Mouse (Mus musculus): ENCODE measurements around the gene Dennd2d. TPM values are rescaled to one million over a fixed set of nuclear protein-coding genes. Genes with fewer than 3 reads are reported as not detected.

Gene Dennd2d
- polyA plus RNA-seq, 1 experiment from 2014 or later: 3.3 TPM

DNA sequence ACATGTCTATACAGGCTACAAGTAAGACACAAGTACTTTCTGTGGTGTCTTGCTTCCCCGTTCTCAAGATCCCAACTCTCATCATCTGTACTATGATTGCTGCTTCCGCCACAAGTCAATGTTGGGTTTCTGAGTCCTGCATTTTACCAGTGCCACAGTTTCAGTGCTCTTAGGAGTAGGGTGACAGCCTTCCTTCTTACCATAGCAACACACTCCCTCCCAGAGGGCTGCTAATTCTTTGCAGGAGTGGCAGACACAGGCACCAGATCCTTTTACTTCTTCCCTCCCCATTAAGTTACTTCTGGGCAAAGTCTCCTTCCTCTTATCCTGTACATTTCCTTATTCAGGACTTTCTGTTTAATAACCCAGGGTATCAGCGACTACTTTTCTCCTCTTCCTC, 2.7 kb downstream of the Dennd2d start:
- DNase-seq (ENCODE audit: low spot score): no peak
- 82% methylated on average over 3 of the region's 3 CpGs for WGBS
- Histone ChIP-seq H3K27ac (no peak overlapping the region), H3K27me3 (ENCODE audit: insufficient read depth, poor library complexity, severe bottlenecking) (no peaks in the 10 kb centered on the region), H3K4me3 (no peak overlapping the region), H3K9me3 (no peaks in the 10 kb centered on the region), H3K36me3 (no peaks in the 10 kb centered on the region), H3K4me1 (peaks cover 13% of the 10 kb centered on the region; the same call in 1 of the 2 replicates)

GRCm38 (mm10) chr3:106485810-106486209, 3.6 kb downstream of the Dennd2d start:
- no peak overlapping the region for H3K27ac ChIP-seq
- no peak for DNase-seq (ENCODE audit: low spot score)
- 74% methylated on average over 5 of the region's 5 CpGs for WGBS
- no peak overlapping the region for H3K4me3 ChIP-seq
- H3K27me3 ChIP-seq (ENCODE audit: insufficient read depth, poor library complexity, severe bottlenecking): no peaks in the 10 kb centered on the region
- peaks cover 13% of the 10 kb centered on the region; the same call in 1 of the 2 replicates for H3K4me1 ChIP-seq
- no peaks in the 10 kb centered on the region for H3K9me3 ChIP-seq
- H3K36me3 ChIP-seq: no peaks in the 10 kb centered on the region

DNA sequence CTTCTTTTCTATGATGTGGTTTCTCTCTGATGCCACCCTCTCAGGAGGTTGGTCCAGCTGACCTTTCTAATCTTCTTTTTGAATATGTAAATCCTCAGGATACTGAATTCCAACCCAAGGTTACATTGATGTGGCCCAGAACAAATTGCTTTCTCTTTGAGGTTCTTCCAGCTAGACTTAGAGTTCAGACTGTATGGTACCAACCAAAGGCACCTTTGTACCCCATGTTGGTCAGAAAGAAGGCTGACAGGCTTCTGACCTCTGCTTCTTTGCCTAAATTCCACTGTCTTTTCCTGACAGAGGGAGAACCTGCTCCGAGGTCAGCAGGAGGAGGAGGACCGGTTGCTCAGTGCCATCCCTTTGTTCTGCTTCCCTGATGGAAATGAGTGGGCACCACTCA, 5.3 kb downstream of the Dennd2d start:
- Histone ChIP-seq H3K4me3 (no peak overlapping the region), H3K27ac (no peak overlapping the region), H3K27me3 (ENCODE audit: insufficient read depth, poor library complexity, severe bottlenecking) (no peaks in the 10 kb centered on the region), H3K9me3 (no peaks in the 10 kb centered on the region), H3K4me1 (peaks cover 9% of the 10 kb centered on the region; the same call in 1 of the 2 replicates), H3K36me3 (no peaks in the 10 kb centered on the region)
- no peak for DNase-seq (ENCODE audit: low spot score)
- WGBS: 85% methylated on average over 2 of the region's 2 CpGs

GRCm38 (mm10) chr3:106490239-106490638, 8.0 kb downstream of the Dennd2d start:
- Histone ChIP-seq H3K27ac (no peak overlapping the region), H3K36me3 (no peaks in the 10 kb centered on the region), H3K9me3 (no peaks in the 10 kb centered on the region), H3K4me3 (no peak overlapping the region), H3K27me3 (ENCODE audit: insufficient read depth, poor library complexity, severe bottlenecking) (no peaks in the 10 kb centered on the region), H3K4me1 (peaks cover 7% of the 10 kb centered on the region; the same call in 1 of the 2 replicates)
- WGBS: 78% methylated on average over 4 of the region's 4 CpGs
- DNase-seq (ENCODE audit: low spot score): no peak

GRCm38 (mm10) chr3:106492723-106493122, 10.5 kb downstream of the Dennd2d start:
- Histone ChIP-seq H3K4me3 (no peak overlapping the region), H3K9me3 (no peaks in the 10 kb centered on the region), H3K27me3 (ENCODE audit: insufficient read depth, poor library complexity, severe bottlenecking) (no peaks in the 10 kb centered on the region), H3K4me1 (peaks cover 7% of the 10 kb centered on the region; the same call in 1 of the 2 replicates), H3K27ac (no peak overlapping the region), H3K36me3 (no peaks in the 10 kb centered on the region)
- DNase-seq (ENCODE audit: low spot score): no peak
- WGBS: 66% methylated on average over 1 of the region's 1 CpGs

DNA sequence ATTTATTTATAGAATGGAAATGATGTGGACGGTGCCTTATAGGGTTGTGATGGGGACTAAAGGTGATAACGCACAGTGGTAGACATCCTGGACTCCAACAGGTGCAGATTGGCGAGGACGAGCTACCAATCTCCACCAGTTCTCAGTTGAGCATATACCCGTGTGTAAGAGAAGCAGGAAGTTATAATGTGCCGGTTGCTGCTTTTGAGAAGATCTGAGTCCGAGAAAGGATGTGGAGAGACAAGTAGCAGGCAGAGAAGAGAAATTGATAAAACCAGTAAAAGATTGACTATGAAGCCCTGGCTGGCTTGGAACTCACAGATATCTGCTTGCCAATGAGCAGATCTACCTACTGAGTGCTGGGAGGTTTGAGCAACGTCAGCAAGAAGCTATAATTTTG, 11.0 kb downstream of the Dennd2d start:
- 81% methylated on average over 8 of the region's 8 CpGs for WGBS
- no peak for DNase-seq (ENCODE audit: low spot score)
- Histone ChIP-seq H3K27ac (no peak overlapping the region), H3K36me3 (no peaks in the 10 kb centered on the region), H3K4me3 (no peak overlapping the region), H3K4me1 (peaks cover 7% of the 10 kb centered on the region; the same call in 1 of the 2 replicates), H3K9me3 (no peaks in the 10 kb centered on the region), H3K27me3 (ENCODE audit: insufficient read depth, poor library complexity, severe bottlenecking) (no peaks in the 10 kb centered on the region)

DNA sequence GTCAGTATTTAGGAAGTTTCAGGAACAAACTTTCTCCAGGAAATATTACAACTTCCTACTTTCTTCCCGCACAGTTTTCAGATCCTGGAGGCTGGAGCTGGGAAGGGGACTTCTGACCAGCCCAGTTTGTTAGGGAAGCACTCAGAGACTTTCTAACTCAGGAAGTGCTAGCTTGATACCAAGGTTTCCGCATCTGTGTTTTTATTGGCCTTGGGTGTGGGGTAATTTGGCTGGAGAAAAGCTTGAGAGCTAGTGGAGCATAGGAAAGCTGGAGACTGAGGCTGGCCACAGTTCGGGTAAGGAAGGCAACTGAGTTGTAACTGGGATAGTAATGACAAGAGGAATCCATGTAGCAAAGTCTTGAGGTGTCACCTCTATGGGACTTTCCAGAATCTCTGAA, 11.7 kb downstream of the Dennd2d start:
- Histone ChIP-seq H3K9me3 (no peaks in the 10 kb centered on the region), H3K4me1 (peaks cover 7% of the 10 kb centered on the region; the same call in 1 of the 2 replicates), H3K36me3 (no peaks in the 10 kb centered on the region), H3K27me3 (ENCODE audit: insufficient read depth, poor library complexity, severe bottlenecking) (no peaks in the 10 kb centered on the region), H3K4me3 (no peak overlapping the region), H3K27ac (no peak overlapping the region)
- WGBS: 54% methylated on average over 3 of the region's 3 CpGs
- DNase-seq (ENCODE audit: low spot score): no peak

DNA sequence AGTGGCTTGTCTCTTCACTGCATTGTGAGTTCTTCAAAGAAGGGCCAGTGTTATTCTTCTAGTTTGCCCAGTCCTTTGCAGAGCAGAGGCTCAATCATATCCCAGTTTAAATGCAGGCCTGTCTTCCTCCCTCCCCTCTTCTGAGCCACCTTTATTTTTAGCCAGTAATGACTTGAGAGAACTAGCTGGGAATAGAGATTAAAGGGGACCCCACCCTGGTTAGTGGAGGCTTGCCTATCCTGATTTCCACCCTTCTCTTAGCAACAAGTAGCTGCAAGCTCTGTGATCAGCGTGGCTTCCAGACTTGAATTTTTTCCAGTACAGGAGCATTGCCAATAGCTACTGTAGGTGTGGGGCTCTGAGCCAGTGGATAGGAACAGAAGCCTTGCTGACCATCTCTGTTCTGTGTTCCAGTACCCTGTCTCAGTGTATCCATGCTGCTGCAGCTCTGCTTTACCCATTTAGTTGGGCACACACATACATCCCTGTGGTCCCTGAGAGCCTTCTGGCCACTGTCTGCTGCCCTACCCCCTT, 12.3 kb downstream of the Dennd2d start:
- Histone ChIP-seq H3K4me1 (peaks cover 7% of the 10 kb centered on the region; the same call in 1 of the 2 replicates), H3K27me3 (ENCODE audit: insufficient read depth, poor library complexity, severe bottlenecking) (no peaks in the 10 kb centered on the region), H3K36me3 (no peaks in the 10 kb centered on the region), H3K27ac (no peak overlapping the region), H3K9me3 (no peaks in the 10 kb centered on the region), H3K4me3 (no peak overlapping the region)
- 63% methylated on average over 1 of the region's 1 CpGs for WGBS
- no peak for DNase-seq (ENCODE audit: low spot score)

DNA sequence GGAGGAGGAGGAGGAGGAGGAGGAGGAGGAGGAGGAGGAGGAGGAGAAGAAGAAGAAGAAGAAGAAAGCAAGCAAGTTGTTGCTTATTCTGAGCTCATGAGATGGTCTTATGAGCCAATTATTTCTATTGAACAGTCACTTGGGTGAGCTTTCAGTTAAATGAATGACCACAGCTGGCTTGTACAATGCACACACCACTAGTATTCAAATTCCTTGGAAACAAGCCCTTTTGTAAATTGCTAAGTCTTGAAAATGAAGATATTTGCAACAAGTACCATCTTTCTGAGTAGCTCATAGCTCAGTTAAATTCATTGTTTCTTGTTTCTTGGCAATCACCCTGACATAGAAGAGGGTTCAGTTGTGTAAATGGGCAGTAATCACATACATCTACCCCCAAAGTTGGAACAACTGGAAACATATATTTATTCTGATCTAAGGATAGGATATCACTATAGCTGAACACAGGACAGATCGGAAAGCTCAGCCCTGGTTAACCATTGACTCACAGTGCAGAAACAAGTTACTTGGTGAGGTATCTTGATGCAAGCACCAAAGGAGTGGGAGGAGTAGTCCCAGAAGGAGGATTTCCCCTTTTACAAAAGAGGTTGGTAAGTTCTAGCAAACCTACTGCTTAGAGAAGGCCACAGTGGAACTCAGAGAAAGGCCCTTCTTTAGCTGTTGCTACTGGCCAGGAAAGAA, 13.3 kb downstream of the Dennd2d start:
- 87% methylated on average over 1 of the region's 1 CpGs for WGBS
- no peaks in the 10 kb centered on the region for H3K27me3 ChIP-seq (ENCODE audit: insufficient read depth, poor library complexity, severe bottlenecking)
- H3K27ac ChIP-seq: peak overlapping the region; percentile 36; the same call in 1 of the 2 replicates
- H3K36me3 ChIP-seq: peaks cover 4% of the 10 kb centered on the region; the same call in 1 of the 2 replicates
- peaks cover 7% of the 10 kb centered on the region; the same call in 1 of the 2 replicates for H3K4me1 ChIP-seq
- no peaks in the 10 kb centered on the region for H3K9me3 ChIP-seq
- H3K4me3 ChIP-seq: no peak overlapping the region
- DNase-seq (ENCODE audit: low spot score): no peak

DNA sequence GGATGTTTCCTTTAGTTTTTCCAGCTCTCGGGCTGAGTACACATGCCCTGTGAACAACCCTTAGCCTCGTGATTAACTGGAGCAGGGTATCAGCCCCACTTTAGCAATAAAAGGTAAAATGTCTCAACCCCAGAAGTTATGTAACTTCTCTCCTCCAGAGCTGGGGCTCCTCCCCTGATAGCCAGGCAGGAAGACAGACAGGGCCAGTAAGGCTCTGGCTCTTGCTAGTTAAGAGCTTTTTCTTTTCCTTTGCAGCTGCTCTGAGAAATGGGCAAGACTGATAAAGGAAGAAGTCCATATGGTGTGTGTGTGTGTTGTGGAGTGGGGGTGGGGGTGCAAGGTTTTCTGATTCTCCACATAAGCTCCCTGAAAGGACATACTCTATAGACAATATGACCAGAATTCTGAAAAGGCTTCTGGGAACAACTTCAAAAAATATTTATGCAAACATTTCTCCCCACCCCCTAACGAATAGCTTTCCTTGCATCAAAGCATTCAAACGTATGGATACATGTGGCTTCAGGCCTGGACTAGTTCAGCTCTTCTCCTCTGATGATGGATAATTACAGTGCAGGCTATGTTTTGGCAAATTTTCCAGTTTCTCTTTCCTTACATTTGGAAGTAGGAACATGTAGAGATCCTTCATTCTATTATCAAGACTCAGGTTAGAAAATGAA, 14.0 kb downstream of the Dennd2d start:
- 57% methylated on average over 4 of the region's 4 CpGs for WGBS
- Histone ChIP-seq H3K4me3 (no peak overlapping the region), H3K36me3 (peaks cover 4% of the 10 kb centered on the region; the same call in 1 of the 2 replicates), H3K27ac (peak overlapping the region; percentile 36; the same call in 1 of the 2 replicates), H3K27me3 (ENCODE audit: insufficient read depth, poor library complexity, severe bottlenecking) (no peaks in the 10 kb centered on the region), H3K9me3 (no peaks in the 10 kb centered on the region), H3K4me1 (peaks cover 7% of the 10 kb centered on the region; the same call in 1 of the 2 replicates)
- no peak for DNase-seq (ENCODE audit: low spot score)

DNA sequence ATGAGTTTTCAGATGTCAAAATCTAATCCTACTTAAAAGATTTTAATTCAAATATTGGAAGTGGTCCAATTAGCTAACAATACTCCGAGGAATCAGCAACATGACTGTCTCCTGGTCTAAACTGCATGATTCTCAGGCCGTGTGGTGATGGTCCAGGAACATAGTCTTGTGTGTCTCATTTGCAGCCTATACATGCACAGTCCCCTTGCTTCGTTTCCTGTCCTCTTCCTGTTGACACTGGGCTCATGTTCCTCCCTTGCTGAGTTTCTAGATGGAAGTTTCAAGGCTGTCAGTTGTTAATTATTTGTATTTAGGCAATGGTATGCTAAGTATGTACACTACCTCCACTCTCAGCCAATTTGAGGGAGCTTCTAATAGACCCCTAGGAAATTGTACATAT, 14.8 kb downstream of the Dennd2d start:
- no peak for DNase-seq (ENCODE audit: low spot score)
- no peak overlapping the region for H3K4me3 ChIP-seq
- H3K36me3 ChIP-seq: peaks cover 9% of the 10 kb centered on the region; the same call in 1 of the 2 replicates
- peaks cover 7% of the 10 kb centered on the region; the same call in 1 of the 2 replicates for H3K4me1 ChIP-seq
- H3K27me3 ChIP-seq (ENCODE audit: insufficient read depth, poor library complexity, severe bottlenecking): no peaks in the 10 kb centered on the region
- no peak overlapping the region for H3K27ac ChIP-seq
- 70% methylated on average over 3 of the region's 3 CpGs for WGBS
- H3K9me3 ChIP-seq: no peaks in the 10 kb centered on the region

GRCm38 (mm10) chr3:106500510-106500909, 18.3 kb downstream of the Dennd2d start:
- no peak overlapping the region for H3K4me3 ChIP-seq
- H3K27ac ChIP-seq: no peak overlapping the region
- no peaks in the 10 kb centered on the region for H3K4me1 ChIP-seq
- no peak for DNase-seq (ENCODE audit: low spot score)
- 72% methylated on average over 2 of the region's 2 CpGs for WGBS
- no peaks in the 10 kb centered on the region for H3K27me3 ChIP-seq (ENCODE audit: insufficient read depth, poor library complexity, severe bottlenecking)
- H3K36me3 ChIP-seq: peaks cover 34% of the 10 kb centered on the region; the same call in 1 of the 2 replicates
- H3K9me3 ChIP-seq: no peaks in the 10 kb centered on the region

- no peaks in the 10 kb centered on the region for H3K9me3 ChIP-seq
- H3K4me1 ChIP-seq: no peaks in the 10 kb centered on the region
- 87% methylated on average over 2 of the region's 2 CpGs for WGBS
- peaks cover 34% of the 10 kb centered on the region; the same call in 1 of the 2 replicates for H3K36me3 ChIP-seq
- DNase-seq (ENCODE audit: low spot score): no peak
- no peak overlapping the region for H3K4me3 ChIP-seq
- H3K27ac ChIP-seq: no peak overlapping the region
- no peaks in the 10 kb centered on the region for H3K27me3 ChIP-seq (ENCODE audit: insufficient read depth, poor library complexity, severe bottlenecking)
Observed at GRCm38 (mm10) chr3:106502892-106503291, 20.7 kb downstream of the Dennd2d start.
